Mouse (Mus musculus) heart, postnatal 25 days (tissue): ENCODE results near the gene Psmb1. TPM values are rescaled to one million over a fixed set of nuclear protein-coding genes. Genes with fewer than 3 reads are reported as not detected.

ENCODE experiments used
- total RNA-seq, 2 experiments: library from RNA; stranded (reverse); gene quantifications; 2 replicates each; pipeline ENCODE4 v1.2.3; 2021

Gene Psmb1
- total RNA-seq, 2 experiments from 2014 or later = 112 to 120 TPM

Other genes starting within 250 kb of the Psmb1 start
- gene Dll1, start 122.9 kb downstream of the Psmb1 start, total RNA-seq = 1 to 10 TPM; 6.1 TPM
- 10 to 100 TPM; 10.8 to 11.8 TPM for gene Fam120b, start 103.5 kb downstream of the Psmb1 start, total RNA-seq
- gene Tbp, start 137 bp upstream of the Psmb1 start, total RNA-seq = 10 to 100 TPM in 1 of 2 experiments, 1 to 10 TPM in 1; 9.3 to 11.2 TPM
- gene Pdcd2, start 27.6 kb upstream of the Psmb1 start, total RNA-seq = 10 to 100 TPM; 16.1 to 16.9 TPM
- gene Prdm9, start 64.6 kb upstream of the Psmb1 start, total RNA-seq = 1 to 10 TPM; 2.4 to 2.6 TPM
- 10 to 100 TPM; 16.6 to 20.1 TPM for gene Chd1, start 205.2 kb upstream of the Psmb1 start, total RNA-seq